Mouse (Mus musculus): ENCODE results near the gene Olfr175-ps1.

The Olfr175-ps1 gene

DNA sequence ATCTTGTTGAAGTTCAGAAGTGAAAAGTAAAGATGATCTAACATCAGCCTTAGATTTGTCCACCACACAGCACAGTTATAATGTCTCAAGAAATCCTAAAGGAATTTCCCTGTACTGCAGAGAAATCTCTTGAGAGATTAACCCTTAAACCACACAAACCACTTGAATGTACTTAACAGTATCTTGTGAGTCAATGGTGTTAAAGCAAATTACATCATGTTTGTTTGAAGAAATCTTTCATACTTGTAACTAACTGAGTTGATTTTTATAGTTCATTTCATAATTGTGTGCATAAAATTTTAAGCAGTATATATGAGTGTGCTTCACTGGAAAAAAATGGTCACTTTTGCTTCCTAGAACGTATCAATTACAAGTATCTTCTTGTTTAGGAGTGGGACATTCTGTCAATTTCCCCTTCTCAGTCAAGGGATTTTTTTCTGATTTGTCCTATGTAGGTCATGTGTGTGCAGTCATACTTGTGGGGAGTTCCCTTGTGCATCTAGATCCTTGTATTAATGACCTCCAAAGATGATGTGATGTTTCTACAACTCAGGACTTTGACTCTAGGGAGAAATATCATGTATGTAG, at the start of gene Olfr175-ps1:
Olfr175-ps1 (minus strand) TSS at position 51 of the 588 bp plus-strand sequence.
- DNase-seq (ENCODE audit: low spot score in 2 of 2): no peak

DNA sequence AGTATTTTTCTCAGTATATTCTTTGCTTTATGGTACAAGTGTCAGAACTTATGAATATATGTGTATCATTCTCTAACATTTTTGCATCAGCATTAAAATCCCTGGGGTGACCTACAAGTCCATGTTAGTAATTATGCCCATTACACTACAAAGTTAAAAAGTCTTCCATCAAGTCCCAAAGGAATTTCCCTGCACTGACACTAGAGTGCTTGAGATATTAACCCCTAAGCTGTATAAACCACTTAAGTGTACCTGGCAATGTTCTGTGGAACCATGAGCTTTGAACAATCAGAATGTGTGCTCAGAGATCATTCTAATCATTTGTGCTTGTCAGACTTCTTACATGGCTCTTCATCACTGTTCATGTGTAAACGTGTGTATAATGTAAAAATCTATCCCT, 48.1 kb upstream of the Olfr175-ps1 start, which contains the start of gene Olfr177:
Olfr177 (minus strand) TSS at position 101 of the 400 bp plus-strand sequence.
- DNase-seq (ENCODE audit: low spot score in 2 of 2): no peak

DNA sequence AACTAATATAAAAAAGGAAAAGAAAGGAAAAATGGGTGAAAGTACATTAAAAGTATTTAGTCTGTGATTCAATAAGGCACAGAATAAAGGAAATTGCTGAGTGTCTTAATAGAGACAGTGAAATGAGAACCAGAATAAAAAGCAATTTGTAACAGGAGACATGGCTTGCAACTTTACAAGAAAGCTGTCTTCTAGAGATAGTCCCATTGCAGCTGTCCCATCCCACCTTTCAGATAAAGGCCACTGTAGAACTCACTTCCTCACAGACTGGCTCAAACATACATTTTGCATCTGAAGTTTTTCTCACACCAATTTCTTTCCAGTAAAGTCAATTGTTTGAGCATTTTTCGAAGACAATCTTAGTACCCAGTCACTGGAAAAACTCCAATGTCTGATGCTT, 34.9 kb upstream of the Olfr175-ps1 start:
- no peak for DNase-seq (ENCODE audit: low spot score in 2 of 2)

DNA sequence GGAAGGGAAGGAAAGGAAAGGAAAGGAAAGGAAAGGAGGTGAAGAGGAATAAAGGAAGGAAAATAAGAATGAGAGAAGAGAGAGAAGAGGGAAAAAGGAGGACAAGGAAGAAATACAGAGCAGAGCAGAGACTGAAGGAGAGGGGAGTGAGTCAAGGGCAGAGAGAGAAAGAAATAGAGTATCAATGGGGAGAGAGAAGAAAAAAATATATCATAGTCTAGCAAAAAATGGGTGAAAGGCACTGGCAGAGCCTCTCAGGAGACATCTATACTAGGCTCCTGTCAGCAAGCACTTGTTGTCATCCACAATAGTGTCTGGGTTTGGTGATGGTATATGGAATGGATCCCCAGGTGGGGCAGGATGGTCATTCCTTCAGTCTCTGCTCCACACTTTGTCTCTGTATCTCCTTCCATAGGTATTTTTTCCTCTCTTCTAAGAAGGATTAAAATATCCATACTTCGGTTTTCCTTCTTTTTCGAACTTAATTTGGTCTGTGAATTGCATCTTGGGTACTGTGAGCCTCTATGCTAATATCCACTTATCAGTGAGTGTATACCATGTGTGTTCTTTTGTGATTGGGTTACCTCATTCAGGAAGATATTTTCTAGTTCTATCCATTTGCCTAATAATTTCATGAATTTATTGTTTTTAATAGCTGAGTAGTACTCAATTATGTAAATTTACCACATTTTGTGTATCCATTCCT, 33.6 kb upstream of the Olfr175-ps1 start:
- DNase-seq (ENCODE audit: low spot score in 2 of 2): no peak

DNA sequence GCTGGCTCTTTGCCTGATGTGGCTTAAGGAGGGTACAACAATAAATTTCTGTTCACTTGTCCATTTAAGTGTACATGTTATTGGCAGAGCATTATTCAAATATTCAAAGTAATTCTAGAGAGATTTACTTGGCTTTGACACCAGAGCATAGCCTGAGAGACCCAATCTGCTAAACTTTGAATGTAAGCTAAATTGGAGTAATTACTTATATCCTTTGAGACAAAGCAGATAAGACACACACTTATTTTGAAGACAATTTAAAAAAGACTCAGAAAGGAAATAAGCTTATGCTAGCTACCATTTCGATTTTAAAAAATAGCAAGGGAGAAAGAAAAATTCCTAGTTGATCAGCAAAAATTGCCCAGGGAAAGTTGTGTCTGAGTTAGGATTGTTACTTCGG, 26.4 kb downstream of the Olfr175-ps1 start, which contains the start of gene Olfr173:
Olfr173 (minus strand) TSS at position 101 of the 400 bp plus-strand sequence.
- no peak for DNase-seq (ENCODE audit: low spot score in 2 of 2)
